Comparison of ENCODE assay signal across 14 mouse cellular contexts in the genomic region with DNA sequence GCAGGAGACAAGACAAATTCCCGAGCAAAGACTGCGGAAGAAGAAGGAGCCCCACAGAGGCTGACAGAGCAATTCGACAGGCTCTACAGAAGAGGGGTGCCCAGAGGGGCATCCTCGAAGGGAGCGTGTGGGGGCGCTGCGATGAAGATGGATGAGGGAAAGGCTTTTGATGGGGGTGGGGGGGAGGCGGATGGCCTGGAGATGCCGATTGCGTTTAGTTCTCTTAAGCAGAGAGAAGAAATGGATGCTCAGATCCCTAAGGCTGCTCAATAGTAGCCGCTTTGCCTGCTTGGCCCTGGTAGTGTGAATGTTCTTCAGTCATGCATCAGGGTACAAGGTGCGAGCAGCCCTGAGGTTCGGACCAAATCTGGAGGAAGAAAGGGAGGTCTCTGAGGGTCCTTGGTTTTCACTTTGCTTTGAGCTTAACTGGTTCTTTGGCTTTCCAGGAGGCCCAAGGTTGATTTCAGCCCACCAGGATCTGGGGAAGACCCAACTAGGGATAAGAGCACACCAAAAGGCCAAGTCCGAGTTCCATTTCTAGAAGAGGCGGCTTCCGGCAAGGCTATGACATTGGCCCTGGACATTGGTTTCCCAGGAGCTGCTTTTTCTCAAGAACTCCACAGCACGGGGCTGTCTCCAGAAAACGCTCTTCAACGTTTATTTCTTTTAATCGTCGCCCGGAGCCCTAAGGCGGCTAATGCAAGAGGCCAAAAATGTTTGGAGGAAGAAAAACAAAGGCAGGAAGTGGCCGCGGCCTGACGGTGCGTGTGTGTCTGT. TPM values are rescaled to one million over a fixed set of nuclear protein-coding genes. Genes with fewer than 3 reads are reported as not detected.
DNase-seq lines count a peak whose midpoint lies in the region; ATAC-seq and TF ChIP-seq lines count a peak whose summit lies in the region.
"Had no signal": no experiment of that assay in that cellular context is flagged by ENCODE, and none has a peak within 500 bp of the region (broad histone marks: within the 10 kb centered on the region; RNA-seq: fewer than 3 reads in every experiment).

No protein-coding gene starts in this region.

- no peak overlapping the region for H3K9ac ChIP-seq in heart, embryonic 11.5 days (ENCODE audit: low read depth, low read length)
- H3K9ac ChIP-seq in intestine, embryonic 16.5 days (ENCODE audit: low read depth, low read length): no peak overlapping the region; the same call in 1 of the 2 replicates
- H3K9ac ChIP-seq: hindbrain, embryonic 13.5 days; liver, embryonic 14.5 days had no signal

- 0 out of 2 replicates have a peak overlapping the region, but pooled peaks have one; percentile 4 for H3K4me3 ChIP-seq in heart, embryonic 11.5 days (ENCODE audit: low read depth, low read length)
- H3K4me3 ChIP-seq in E14TG2a.4 (replicated peaks; ENCODE audit: low read length): peak overlapping the region; percentile 43; the same call in 1 of the 2 replicates
- peak overlapping the region; percentile 4; the same call in 1 of the 2 replicates for H3K4me3 ChIP-seq in intestine, embryonic 16.5 days (ENCODE audit: low read length)
- H3K4me3 ChIP-seq: hindbrain, embryonic 13.5 days had no signal

- H3K36me3 ChIP-seq in heart, embryonic 11.5 days (ENCODE audit: control insufficient read depth, insufficient read depth, low read length): no peaks in the 10 kb centered on the region
- no peaks in the 10 kb centered on the region for H3K36me3 ChIP-seq in E14TG2a.4 (ENCODE audit: insufficient read depth, low read length)
- no peaks in the 10 kb centered on the region for H3K36me3 ChIP-seq in intestine, embryonic 16.5 days (ENCODE audit: control insufficient read depth, insufficient read depth, low read length)
- H3K36me3 ChIP-seq: hindbrain, embryonic 13.5 days had no signal

- DNase-seq in heart, adult 9 months (ENCODE audit: low spot score in 2 of 2): no peak
- peak; percentile 70 for DNase-seq in neural tube, embryonic 10.5 days (ENCODE audit: extremely low spot score, low spot score)
- DNase-seq in embryo, embryonic 9.5 days (ENCODE audit: extremely low spot score): no peak
- no peak for DNase-seq in spleen, postnatal 4 days (ENCODE audit: low spot score in 2 of 2)
- DNase-seq in embryo, embryonic 10.5 days (ENCODE audit: low spot score): no peak
- DNase-seq: layer of hippocampus, adult 9-11 months had no signal

- no peak for TF ChIP-seq CTCF in E14TG2a.4 (conservative IDR thresholded peaks at IDR 0.05; ENCODE audit: low read length)

- no peaks in the 10 kb centered on the region for H3K9me3 ChIP-seq in heart, embryonic 11.5 days (replicated peaks; ENCODE audit: control insufficient read depth, low read length)
- no peaks in the 10 kb centered on the region; the same call in 1 of the 2 replicates for H3K9me3 ChIP-seq in E14TG2a.4 (ENCODE audit: low read length)
- no peaks in the 10 kb centered on the region for H3K9me3 ChIP-seq in intestine, embryonic 16.5 days (ENCODE audit: control insufficient read depth, low read length)
- H3K9me3 ChIP-seq: hindbrain, embryonic 13.5 days had no signal

- no peak overlapping the region; the same call in 1 of the 2 replicates for H3K4me2 ChIP-seq in heart, embryonic 11.5 days
- no peak overlapping the region for H3K4me2 ChIP-seq in intestine, embryonic 16.5 days (ENCODE audit: low read depth, low read length)
- H3K4me2 ChIP-seq: hindbrain, embryonic 13.5 days had no signal

- peaks cover 96% of the 10 kb centered on the region for H3K27me3 ChIP-seq in heart, embryonic 11.5 days (ENCODE audit: control insufficient read depth, insufficient read depth, low read length)
- peaks cover 98% of the 10 kb centered on the region for H3K27me3 ChIP-seq in E14TG2a.4 (ENCODE audit: insufficient read depth, low read length)
- peaks cover 75% of the 10 kb centered on the region for H3K27me3 ChIP-seq in intestine, embryonic 16.5 days (replicated peaks; ENCODE audit: control insufficient read depth, insufficient read depth, low read length)

- under 1% methylated on average over 27 of the region's 27 CpGs for WGBS in heart, embryonic 11.5 days (ENCODE audit: insufficient replicate concordance)
- 2% methylated on average over 27 of the region's 27 CpGs for WGBS in intestine, embryonic 16.5 days

- no peak overlapping the region for H3K27ac ChIP-seq in heart, embryonic 11.5 days (ENCODE audit: low read depth, low read length)
- H3K27ac ChIP-seq in intestine, embryonic 16.5 days (ENCODE audit: low read length): no peak overlapping the region
- H3K27ac ChIP-seq: hindbrain, embryonic 13.5 days; liver, embryonic 14.5 days had no signal

- no peak for ATAC-seq in heart, embryonic 11.5 days (replicated peaks; ENCODE audit: insufficient number of reproducible peaks, low FRiP score, low TSS enrichment)
- ATAC-seq in intestine, embryonic 16.5 days: no peak
- ATAC-seq: forebrain, embryonic 14.5 days had no signal

- H3K4me1 ChIP-seq in heart, embryonic 11.5 days (ENCODE audit: control insufficient read depth, insufficient read depth, low read length): peaks cover 5% of the 10 kb centered on the region; the same call in 1 of the 2 replicates
- H3K4me1 ChIP-seq in E14TG2a.4 (replicated peaks; ENCODE audit: low read depth, low read length): peaks cover 70% of the 10 kb centered on the region
- no peaks in the 10 kb centered on the region for H3K4me1 ChIP-seq in intestine, embryonic 16.5 days (ENCODE audit: control insufficient read depth, insufficient read depth, low read length)

RNA-seq across cellular contexts. Expression of a gene that starts 3.2 kb away (rescaled TPM):
- polyA plus RNA-seq in heart, embryonic 11.5 days (2014; fragmentation: Nextera tagmentation; extraction: Ambion mirVana): not detected in 2 replicates
- 1.4 and 1.9 TPM in 2 replicates for polyA plus RNA-seq in intestine, embryonic 16.5 days (2015; fragmentation: Nextera tagmentation; extraction: Ambion mirVana)
- polyA plus RNA-seq: brain, embryonic 14.5 days; forebrain, embryonic 14.5 days; hindbrain, embryonic 13.5 days; liver, embryonic 14.5 days; thymus, postnatal 0 days had no signal

RNA-seq across cellular contexts. Expression of a gene that starts 8.2 kb away (rescaled TPM):
- 0.20 and 0.97 TPM in 2 replicates for polyA plus RNA-seq in heart, embryonic 11.5 days (2014; fragmentation: Nextera tagmentation; extraction: Ambion mirVana)
- 8.6 and 10.0 TPM in 2 replicates for polyA plus RNA-seq in intestine, embryonic 16.5 days (2015; fragmentation: Nextera tagmentation; extraction: Ambion mirVana)
- polyA plus RNA-seq: forebrain, embryonic 14.5 days had no signal

RNA-seq across cellular contexts. Expression of a gene that starts 11.9 kb away (rescaled TPM):
- polyA plus RNA-seq in heart, embryonic 11.5 days (2014; fragmentation: Nextera tagmentation; extraction: Ambion mirVana): 0.20 TPM in 1 of 2 replicates, not detected in the other
- 0.24 and 0.45 TPM in 2 replicates for polyA plus RNA-seq in intestine, embryonic 16.5 days (2015; fragmentation: Nextera tagmentation; extraction: Ambion mirVana)
- polyA plus RNA-seq: brain, embryonic 14.5 days; forebrain, embryonic 14.5 days; hindbrain, embryonic 13.5 days; thymus, postnatal 0 days had no signal

RNA-seq across cellular contexts. Expression of a gene that starts 17.9 kb away (rescaled TPM):
- polyA plus RNA-seq in heart, embryonic 11.5 days (2014; fragmentation: Nextera tagmentation; extraction: Ambion mirVana): 0.13 and 0.29 TPM in 2 replicates
- 3.0 and 3.2 TPM in 2 replicates for polyA plus RNA-seq in intestine, embryonic 16.5 days (2015; fragmentation: Nextera tagmentation; extraction: Ambion mirVana)
- polyA plus RNA-seq: brain, embryonic 14.5 days; forebrain, embryonic 14.5 days had no signal

RNA-seq across cellular contexts. Expression of a gene that starts 27.2 kb away (rescaled TPM):
- 0.49 TPM in 2 replicates for polyA plus RNA-seq in heart, embryonic 11.5 days (2014; fragmentation: Nextera tagmentation; extraction: Ambion mirVana)
- 6.0 and 8.2 TPM in 2 replicates for polyA plus RNA-seq in intestine, embryonic 16.5 days (2015; fragmentation: Nextera tagmentation; extraction: Ambion mirVana)
- polyA plus RNA-seq: forebrain, embryonic 14.5 days had no signal
